Mouse (Mus musculus) spleen, adult 2 months (tissue): ENCODE data around the gene Klhl29.

ENCODE experiments used
- CTCF ChIP-seq: fragments of 200-500 bp; IDR thresholded peaks from 2 replicates; pipeline ENCODE4 v1.5.1; 2011; ENCODE audit warnings: mild to moderate bottlenecking, inconsistent platforms; ENCODE audit not compliant: insufficient read depth, insufficient read length, insufficient replicate concordance; ENCODE audit errors: extremely low read depth
- POLR2A ChIP-seq: fragments of 200-500 bp; IDR thresholded peaks from 2 replicates; pipeline ENCODE4 v1.6.1; 2011; ENCODE audit warnings: low read depth, low read length, inconsistent platforms

DNA sequence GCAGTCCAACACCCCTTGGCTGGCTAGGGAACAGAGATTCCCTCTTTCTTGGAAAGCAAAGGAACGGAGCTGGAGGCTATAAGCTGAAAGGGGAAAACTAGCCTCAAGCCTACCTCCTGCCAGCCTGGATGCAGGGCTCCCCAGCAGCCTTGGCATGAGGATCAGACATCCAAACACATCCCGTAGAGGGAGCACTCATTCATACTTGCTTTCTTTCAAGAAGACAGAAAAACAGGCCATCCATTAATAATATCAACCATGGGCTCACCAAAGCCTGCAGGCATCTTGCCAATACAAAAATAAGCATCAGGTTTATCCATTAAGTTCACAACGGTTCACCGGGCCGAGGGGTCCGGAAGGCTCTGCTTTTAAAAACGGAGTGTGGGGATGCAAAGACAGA is 79.1 kb downstream of the Klhl29 start:
- TF ChIP-seq CTCF (no peak), POLR2A (no peak)
